Comparison of ENCODE assay signal across 13 mouse cellular contexts in the genomic region with DNA sequence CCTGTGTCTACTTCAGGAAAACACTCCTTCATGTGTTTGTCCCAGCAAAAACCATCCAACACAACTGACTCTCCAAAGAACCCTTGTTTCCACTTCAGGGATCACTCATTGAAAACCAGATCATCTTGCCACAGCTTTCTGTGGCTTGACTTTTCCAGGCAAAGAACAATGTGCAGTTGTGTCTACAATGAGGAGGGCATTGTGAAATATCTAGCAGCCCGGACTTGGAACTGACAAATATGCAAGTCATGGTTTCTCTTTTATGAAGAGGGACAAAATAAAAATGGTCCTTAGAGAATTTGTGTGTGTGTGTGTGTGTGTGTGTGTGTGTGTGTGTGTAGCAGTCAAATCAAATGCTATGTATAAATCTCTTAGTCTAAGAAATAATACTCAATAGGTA. TPM values are rescaled to one million over a fixed set of nuclear protein-coding genes. Genes with fewer than 3 reads are reported as not detected.
"Had no signal": no experiment of that assay in that cellular context is flagged by ENCODE, and none has a peak within 500 bp of the region (broad histone marks: within the 10 kb centered on the region; RNA-seq: fewer than 3 reads in every experiment).

No protein-coding gene starts in this region.

- H3K27ac ChIP-seq: intestine, embryonic 15.5 days; kidney, embryonic 15.5 days; liver, embryonic 14.5 days; macrophage; midbrain, embryonic 12.5 days; neural tube, embryonic 13.5 days had no signal

- DNase-seq: kidney, adult 2 months; kidney, postnatal 14 days; lung, adult 2 months; retina, postnatal 1 day; thymus, postnatal 4 days had no signal

- H3K27me3 ChIP-seq: intestine, embryonic 15.5 days; midbrain, embryonic 12.5 days; neural tube, embryonic 13.5 days had no signal

- H3K4me2 ChIP-seq: intestine, embryonic 15.5 days; kidney, embryonic 15.5 days; midbrain, embryonic 12.5 days; neural tube, embryonic 13.5 days had no signal

- H3K4me1 ChIP-seq: intestine, embryonic 15.5 days; kidney, embryonic 15.5 days had no signal

- H3K36me3 ChIP-seq: intestine, embryonic 15.5 days; kidney, embryonic 15.5 days; midbrain, embryonic 12.5 days; neural tube, embryonic 13.5 days had no signal

- H3K9me3 ChIP-seq: intestine, embryonic 15.5 days; kidney, embryonic 15.5 days; midbrain, embryonic 12.5 days; neural tube, embryonic 13.5 days had no signal

- H3K9ac ChIP-seq: intestine, embryonic 15.5 days; kidney, embryonic 15.5 days; liver, embryonic 14.5 days; midbrain, embryonic 12.5 days; neural tube, embryonic 13.5 days had no signal

- ATAC-seq: intestine, embryonic 15.5 days; midbrain, embryonic 16.5 days had no signal

- H3K4me3 ChIP-seq: intestine, embryonic 15.5 days; kidney, embryonic 15.5 days; midbrain, embryonic 12.5 days; neural tube, embryonic 13.5 days had no signal

RNA-seq across cellular contexts. Expression of a gene that starts 44.7 kb away (rescaled TPM):
- total RNA-seq: megakaryocyte-erythroid progenitor cell, adult 5-6 weeks had no signal
- polyA plus RNA-seq: macrophage had no signal
